Mouse (Mus musculus) adrenal gland, postnatal 25 days (tissue): ENCODE measurements around the gene Pnldc1. TPM values are rescaled to one million over a fixed set of nuclear protein-coding genes. Genes with fewer than 3 reads are reported as not detected.

ENCODE experiments used
- DNase-seq: peaks from one replicate; pipeline ENCODE4 v3.0.0; 2021; ENCODE audit warnings: mixed read lengths
- microRNA-seq, 2 experiments: library from miRNA; unstranded; fragments of <30 nt; microRNA quantifications; one replicate each; pipeline ENCODE4 v1.2.0; 2021
- total RNA-seq: library from RNA; stranded (reverse); gene quantifications from 2 replicates; pipeline ENCODE4 v1.2.3, GENCODE M21; 2021

Gene Pnldc1
- total RNA-seq, 1 experiment from 2014 or later, result 4.8 TPM

DNA sequence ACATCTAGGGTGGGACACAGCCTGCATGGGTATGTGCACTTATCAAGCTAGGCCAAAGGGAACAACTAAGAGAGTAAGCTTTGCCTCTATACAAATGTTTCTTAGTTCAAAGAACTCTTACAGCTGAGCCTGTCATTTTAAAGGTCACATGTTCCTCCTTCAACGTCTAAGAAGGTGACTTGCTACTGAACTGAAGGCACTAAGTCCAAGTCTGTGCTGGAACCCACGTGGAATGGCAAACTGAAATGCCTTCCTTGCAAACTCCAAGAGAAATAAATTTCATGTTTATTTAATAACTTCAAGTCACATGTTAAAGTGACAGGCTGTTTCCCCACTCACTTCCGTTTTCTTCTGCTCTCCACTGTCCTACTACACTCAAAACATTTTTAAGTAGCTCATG is 52.6 kb downstream of the Pnldc1 start:
- DNase-seq, result no peak

DNA sequence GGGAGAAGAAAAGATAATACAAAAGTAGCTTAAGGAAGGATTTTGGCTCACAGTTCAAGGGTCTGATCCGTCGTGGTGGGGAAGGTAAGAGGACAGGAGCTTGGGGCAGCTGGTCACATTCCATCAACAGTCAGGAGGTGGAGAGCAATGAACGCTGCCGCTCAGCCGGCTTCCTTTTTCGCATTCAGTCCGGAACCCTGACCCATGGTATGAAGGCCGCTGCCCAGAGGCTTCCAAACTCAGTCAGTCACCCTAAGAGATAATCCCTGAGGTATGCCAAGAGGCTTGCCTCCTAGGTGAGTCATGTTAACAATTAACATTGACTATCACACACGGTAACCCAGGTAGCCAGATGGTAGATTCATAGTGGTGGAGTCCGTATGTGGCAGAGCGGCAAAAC is 55.6 kb downstream of the Pnldc1 start:
- no peak for DNase-seq

DNA sequence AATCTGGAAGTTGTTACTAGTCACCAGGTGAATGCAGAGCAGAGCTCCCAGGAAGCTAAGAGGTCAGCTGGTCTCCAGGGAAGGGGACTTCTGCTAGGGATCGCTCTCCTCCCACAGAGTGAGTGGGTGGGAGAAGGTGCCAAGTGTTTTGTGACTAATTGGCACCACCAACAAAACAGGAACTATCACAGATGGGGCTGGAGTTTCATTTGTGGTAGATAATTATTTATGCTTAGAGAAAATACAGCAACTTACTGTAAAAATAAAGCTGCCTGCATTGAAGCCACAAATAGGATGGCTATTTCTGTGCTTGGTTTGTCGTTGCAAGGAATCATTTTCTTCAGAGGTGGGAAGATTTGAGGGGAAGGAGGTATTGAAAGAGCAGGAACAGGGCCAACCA is 56.2 kb downstream of the Pnldc1 start:
- no peak for DNase-seq

DNA sequence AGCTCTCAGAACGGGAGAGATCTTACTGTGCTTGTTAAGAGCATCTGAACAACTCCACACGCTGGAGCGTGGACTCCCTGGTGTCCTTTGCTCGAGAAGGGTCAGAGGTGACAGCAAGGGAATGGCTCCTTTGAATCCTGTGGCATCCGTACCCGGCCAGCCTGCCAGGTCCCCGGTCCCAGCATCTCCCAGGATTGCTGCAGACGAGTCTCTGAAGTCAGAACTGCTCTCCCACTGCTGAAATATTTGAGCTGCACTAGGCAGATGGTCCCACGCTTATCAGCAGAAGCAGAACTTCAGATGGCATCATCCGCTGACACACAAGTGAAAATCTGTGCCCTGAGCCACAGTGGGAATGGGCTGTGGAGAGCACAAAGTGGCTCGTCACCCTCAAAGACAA is 58.3 kb downstream of the Pnldc1 start:
- no peak for DNase-seq

DNA sequence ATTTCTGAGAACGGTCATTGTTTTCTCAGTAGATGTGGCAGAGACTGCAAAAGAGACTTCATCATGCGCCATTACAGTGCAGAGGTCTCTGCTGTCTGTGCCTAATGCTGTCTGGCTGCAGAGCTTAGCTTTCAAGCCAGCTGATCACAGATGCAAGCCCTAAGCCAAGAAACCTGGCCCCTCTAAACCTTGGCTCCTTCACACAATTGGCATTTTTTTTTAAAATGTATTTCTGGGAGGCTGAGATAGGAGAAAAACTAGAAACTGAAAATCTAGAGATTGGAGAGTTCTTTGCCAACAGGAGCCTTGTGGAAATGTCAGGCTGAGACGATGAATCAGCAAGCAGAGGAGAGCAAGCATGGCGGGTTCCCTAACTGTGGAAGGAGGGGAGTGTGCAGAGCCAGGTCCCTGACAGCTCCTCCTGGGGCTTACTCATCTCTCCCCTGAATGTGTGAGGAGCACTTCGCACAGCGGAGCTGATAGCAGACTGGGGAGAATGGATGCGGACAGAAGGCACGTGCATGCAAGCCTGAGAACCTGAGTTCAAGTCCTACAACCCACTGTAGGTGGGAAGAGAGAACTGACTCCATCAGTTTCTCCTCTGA is 60.1 kb downstream of the Pnldc1 start:
- DNase-seq, result no peak

DNA sequence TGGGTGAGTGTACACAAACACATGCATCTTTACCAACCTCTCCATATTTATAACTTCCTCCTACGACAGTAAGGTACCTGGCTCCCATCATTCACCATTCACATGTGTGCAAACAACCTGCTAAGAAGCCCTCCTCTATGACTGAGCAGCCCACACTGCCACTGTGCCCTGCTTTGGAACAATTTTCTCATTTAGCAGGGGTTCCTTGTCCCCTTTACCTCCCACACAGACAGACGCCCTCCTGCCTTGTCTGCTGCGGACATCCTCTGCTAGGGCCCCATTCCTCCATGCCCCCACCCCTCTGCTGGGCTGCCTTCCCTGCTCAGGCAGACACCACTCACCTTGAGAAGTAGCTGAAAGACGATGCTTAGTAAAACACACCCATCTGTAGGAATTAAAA is 62.3 kb downstream of the Pnldc1 start:
- DNase-seq, result no peak

DNA sequence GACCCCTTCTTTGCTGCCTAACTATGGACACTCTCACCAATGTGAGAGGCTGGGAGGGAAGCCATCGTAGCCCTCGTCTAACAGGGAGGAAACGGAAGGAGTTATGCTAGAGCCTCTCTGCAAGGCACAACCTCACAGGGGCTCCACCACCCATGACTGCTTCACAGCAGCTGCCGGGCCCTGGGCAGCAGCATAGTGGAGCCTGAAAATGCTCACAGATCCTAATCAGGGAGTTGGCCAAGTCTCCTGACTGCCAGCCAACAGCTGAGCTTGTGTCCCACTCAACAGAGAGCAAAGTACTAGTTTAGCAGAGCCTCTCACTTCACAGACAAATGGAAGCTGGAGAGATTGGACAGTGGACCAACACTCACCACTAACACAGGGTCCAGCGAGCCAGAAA is 63.6 kb downstream of the Pnldc1 start:
- DNase-seq, result no peak

DNA sequence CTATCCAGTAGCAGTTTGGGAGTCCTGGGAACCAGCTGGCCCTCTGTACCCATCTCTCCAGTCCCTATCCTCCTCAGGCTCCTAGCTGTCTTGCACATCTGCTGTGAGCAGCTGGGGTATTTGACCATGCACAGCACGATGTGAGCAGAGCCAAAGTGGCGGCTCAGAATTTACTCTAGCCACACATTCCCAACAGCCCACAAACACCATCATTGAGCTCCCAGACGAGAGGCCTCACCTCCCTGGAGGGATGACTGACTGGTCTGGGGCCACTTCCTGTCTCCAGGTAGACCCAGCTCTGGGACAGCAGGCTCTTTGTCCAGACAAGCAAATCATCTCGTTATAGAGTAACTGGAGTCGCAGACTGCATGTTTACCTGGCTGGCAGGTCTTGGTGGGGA is 64.2 kb downstream of the Pnldc1 start:
- no peak for DNase-seq

DNA sequence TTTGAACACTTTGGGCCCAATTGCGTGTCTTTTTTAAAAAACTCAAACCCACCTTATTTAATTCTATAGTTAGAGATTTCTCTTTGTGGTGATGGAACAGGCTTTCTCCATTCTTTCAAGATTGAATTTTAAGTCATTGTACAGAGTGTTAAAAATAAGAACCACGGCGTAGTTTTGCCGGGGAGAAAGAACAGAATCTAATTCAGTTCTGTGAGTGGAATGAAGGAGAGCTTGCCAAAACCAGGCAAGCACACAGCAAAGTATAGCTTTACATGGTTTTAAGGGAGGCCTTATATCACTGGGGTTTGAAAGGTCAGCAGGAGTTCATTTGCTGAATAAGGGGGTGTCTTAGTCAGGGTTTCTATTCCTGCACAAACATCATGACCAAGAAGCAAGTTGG is 65.5 kb downstream of the Pnldc1 start:
- DNase-seq, result no peak

DNA sequence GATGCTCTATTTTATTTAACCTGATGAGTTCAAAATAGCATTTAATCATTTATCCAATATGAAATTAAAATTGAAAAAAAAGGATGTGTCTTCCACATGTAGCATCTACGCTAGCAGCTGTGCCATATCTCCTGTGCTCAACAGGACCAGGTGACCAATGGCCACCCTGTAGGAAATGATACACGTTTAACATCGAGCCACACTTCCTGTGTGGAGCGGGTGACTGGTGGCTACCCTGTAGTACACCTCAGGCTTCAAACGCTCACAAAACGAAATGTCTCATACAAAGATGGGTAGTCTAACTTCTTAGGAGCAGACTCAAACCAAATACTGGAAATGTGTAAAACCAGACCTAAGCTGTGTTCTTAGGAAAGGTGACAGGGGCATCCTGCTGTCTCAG is 66.2 kb downstream of the Pnldc1 start:
- no peak for DNase-seq

DNA sequence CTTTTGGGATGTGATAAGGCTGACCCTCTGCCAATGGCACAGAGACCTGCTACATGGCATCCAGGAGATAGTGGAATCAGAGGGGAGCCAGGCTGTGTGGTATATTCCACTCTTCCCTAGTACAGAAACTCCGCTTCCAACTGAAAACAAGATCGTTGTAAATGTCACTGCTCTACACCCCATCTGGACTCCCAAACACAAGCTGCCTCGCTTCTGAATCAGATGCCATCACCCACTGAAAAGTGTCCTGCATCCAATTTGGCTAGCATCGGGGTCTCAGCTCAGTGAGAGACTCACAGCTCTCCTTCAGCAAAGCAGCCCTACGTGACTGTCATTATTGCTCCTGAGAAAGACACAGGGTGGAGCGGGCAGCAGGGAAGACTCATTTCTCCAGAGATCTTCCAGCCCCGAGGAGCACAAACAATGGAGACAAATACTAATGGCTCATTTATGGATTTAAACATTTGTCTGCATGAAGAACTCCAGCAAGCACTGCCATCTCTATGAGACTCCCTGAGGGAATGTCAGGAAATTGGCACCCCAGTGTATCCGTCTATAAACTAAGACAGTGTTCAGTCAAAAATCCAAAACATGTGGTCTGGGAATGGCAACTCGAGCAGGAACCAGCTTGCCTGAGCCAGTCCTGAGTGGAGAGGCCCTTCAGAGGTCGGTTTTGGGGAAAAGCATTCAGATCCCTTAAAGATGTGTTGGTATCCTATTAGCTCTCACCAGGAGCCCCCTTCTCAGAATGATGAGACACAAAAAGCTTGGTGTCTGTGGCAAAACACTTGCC is 70.4 kb downstream of the Pnldc1 start:
- DNase-seq, result no peak

Small RNA genes within 50 kb of the gene (microRNA-seq; reads per million reads assigned to microRNA genes)
- 0 reads per million in 2 experiments for gene Gm24085

Other genes with a start within 250 kb of the Pnldc1 start
- 3.9 TPM in 1 of 2 replicates, not detected in the other for gene Slc22a1, start 234.4 kb downstream of the Pnldc1 start, total RNA-seq
- 84.5 and 84.9 TPM in 2 replicates for gene Igf2r, start 140.6 kb downstream of the Pnldc1 start, total RNA-seq
- not detected in 2 replicates for gene Mas1, start 42.1 kb downstream of the Pnldc1 start, total RNA-seq
- not detected in 2 replicates for gene Mrgprh, start 34.2 kb downstream of the Pnldc1 start, total RNA-seq
- 206 and 219 TPM in 2 replicates for gene Tcp1, start 5.5 kb upstream of the Pnldc1 start, total RNA-seq
- 63.0 and 72.7 TPM in 2 replicates for gene Mrpl18, start 6.1 kb upstream of the Pnldc1 start, total RNA-seq
- gene Acat3, start 30.4 kb upstream of the Pnldc1 start, total RNA-seq, result 2.0 and 3.1 TPM in 2 replicates
- gene Acat2, start 50.5 kb upstream of the Pnldc1 start, total RNA-seq, result 122 and 138 TPM in 2 replicates
- 60.2 and 67.5 TPM in 2 replicates for gene Wtap, start 83.9 kb upstream of the Pnldc1 start, total RNA-seq
- 333 and 383 TPM in 2 replicates for gene Sod2, start 96.6 kb upstream of the Pnldc1 start, total RNA-seq
- 0.49 TPM in 1 of 2 replicates, not detected in the other for gene Gpr31b, start 142.1 kb upstream of the Pnldc1 start, total RNA-seq
- 0.88 TPM in 1 of 2 replicates, not detected in the other for gene Tcp10b, start 150.9 kb upstream of the Pnldc1 start, total RNA-seq
- gene Unc93a, start 221.6 kb upstream of the Pnldc1 start, total RNA-seq, result 1.2 and 1.8 TPM in 2 replicates